Mouse (Mus musculus) bone marrow macrophage, adult 2 months (primary cell): ENCODE data around the gene Enpp1.

Experiments
- CTCF ChIP-seq: IDR thresholded peaks from 2 replicates; pipeline ENCODE4 v1.5.1; 2012; ENCODE audit warnings: low read depth, mild to moderate bottlenecking, low read length, moderate library complexity
- POLR2A ChIP-seq: IDR thresholded peaks from 2 replicates; pipeline ENCODE4 v1.6.1; 2012; ENCODE audit warnings: mild to moderate bottlenecking, low read depth, low read length, borderline replicate concordance

DNA sequence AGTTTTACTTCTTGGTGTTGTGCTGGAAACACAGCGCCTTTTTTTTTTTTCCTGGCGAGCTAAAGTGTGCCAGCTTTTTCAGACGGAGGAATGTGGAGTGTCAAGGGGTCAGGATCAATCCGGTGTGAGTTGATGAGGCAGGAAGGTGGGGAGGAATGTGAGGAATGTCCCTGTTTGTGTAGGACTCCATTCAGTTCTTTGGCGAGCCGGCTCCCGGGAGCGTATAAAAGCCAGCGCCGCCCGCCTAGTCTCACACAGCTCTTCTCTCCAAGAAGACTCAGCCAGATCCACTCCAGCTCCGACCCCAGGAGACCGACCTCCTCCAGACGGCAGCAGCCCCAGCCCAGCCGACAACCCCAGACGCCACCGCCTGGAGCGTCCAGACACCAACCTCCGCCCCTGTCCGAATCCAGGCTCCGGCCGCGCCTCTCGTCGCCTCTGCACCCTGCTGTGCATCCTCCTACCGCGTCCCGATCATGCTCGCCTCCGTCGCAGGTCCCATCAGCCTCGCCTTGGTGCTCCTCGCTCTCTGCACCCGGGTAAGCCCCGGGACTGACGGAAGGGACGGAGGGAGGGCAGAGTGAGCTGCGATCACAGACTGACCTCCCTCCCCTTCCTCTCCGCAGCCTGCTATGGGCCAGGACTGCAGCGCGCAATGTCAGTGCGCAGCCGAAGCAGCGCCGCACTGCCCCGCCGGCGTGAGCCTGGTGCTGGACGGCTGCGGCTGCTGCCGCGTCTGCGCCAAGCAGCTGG is 116.5 kb downstream of the Enpp1 start, which contains the start of gene Ccn2:
- TF ChIP-seq POLR2A (no peak), CTCF (no peak)
